Mouse (Mus musculus) ES-Bruce4 (cell line): Measurements from ENCODE around the gene Zc3h12d. TPM values are rescaled to one million over a fixed set of nuclear protein-coding genes. Genes with fewer than 3 reads are reported as not detected.

ENCODE experiments used
- H3K27ac ChIP-seq: 2 replicates; pipeline ENCODE4 v1.5.1; 2012; ENCODE audit warnings: low read length, inconsistent platforms; ENCODE audit not compliant: insufficient read depth
- H3K27me3 ChIP-seq: 2 replicates; pipeline ENCODE4 v1.6.1; 2012; ENCODE audit warnings: mild to moderate bottlenecking, low read length, inconsistent platforms; ENCODE audit not compliant: control insufficient read depth, poor library complexity, insufficient read depth, severe bottlenecking
- H3K36me3 ChIP-seq: 2 replicates; pipeline ENCODE4 v1.6.1; 2012; ENCODE audit warnings: inconsistent platforms, mild to moderate bottlenecking, low read length, moderate library complexity; ENCODE audit not compliant: control insufficient read depth, poor library complexity, insufficient read depth, severe bottlenecking
- H3K4me1 ChIP-seq: one replicate; pipeline ENCODE4 v1.8.1; 2011; ENCODE audit warnings: low read length; ENCODE audit not compliant: control insufficient read depth, insufficient read depth
- H3K4me3 ChIP-seq: 2 replicates; pipeline ENCODE4 v1.5.1; 2011; ENCODE audit warnings: low read depth, mild to moderate bottlenecking, low read length
- H3K9ac ChIP-seq: 2 replicates; pipeline ENCODE4 v1.6.1; 2012; ENCODE audit warnings: low read depth, mild to moderate bottlenecking, inconsistent platforms; ENCODE audit not compliant: poor library complexity, severe bottlenecking
- H3K9me3 ChIP-seq: replicated peaks from 2 replicates; pipeline ENCODE4 v1.6.1; 2012; ENCODE audit warnings: mild to moderate bottlenecking, low read length, inconsistent platforms; ENCODE audit not compliant: control insufficient read depth, poor library complexity, insufficient read depth, severe bottlenecking
- CTCF ChIP-seq: IDR thresholded peaks from one replicate; pipeline ENCODE4 v1.8.1; 2011; ENCODE audit warnings: low read depth, low read length
- EP300 ChIP-seq: IDR thresholded peaks from 2 replicates; pipeline ENCODE4 v1.6.1; 2011; ENCODE audit warnings: low read depth, low read length; ENCODE audit not compliant: insufficient read depth
- POLR2A ChIP-seq: IDR thresholded peaks from one replicate; pipeline ENCODE4 v1.8.1; 2011; ENCODE audit warnings: low read length; ENCODE audit not compliant: insufficient read depth
- polyA plus RNA-seq: library from polyadenylated mRNA; stranded (reverse); fragments of >200 nt; gene quantifications from 2 replicates; pipeline ENCODE4 v1.2.4, GENCODE M21; 2011; ENCODE audit warnings: low read depth; ENCODE audit not compliant: missing spikeins, insufficient read depth, insufficient read length

The Zc3h12d gene
- not detected in 2 replicates for polyA plus RNA-seq

GRCm38 (mm10) chr10:7832171-7832676, at the start of gene Zc3h12d:
Zc3h12d (plus strand) TSS chr10:7832470.
- no peaks in the 10 kb centered on the region for H3K9me3 ChIP-seq
- no peaks in the 10 kb centered on the region; the same call in 1 of the 2 replicates for H3K27me3 ChIP-seq
- TF ChIP-seq POLR2A = no peak
- TF ChIP-seq EP300 = no peak
- no peak for TF ChIP-seq CTCF
- no peak within 1 kb of the TSS for H3K27ac ChIP-seq
- H3K4me1 ChIP-seq = no peaks in the 10 kb centered on the region
- peak within 1 kb of the TSS; percentile 2; the same call in 1 of the 2 replicates for H3K9ac ChIP-seq
- H3K4me3 ChIP-seq = peak within 1 kb of the TSS; percentile 37
- no peaks in the 10 kb centered on the region for H3K36me3 ChIP-seq

DNA sequence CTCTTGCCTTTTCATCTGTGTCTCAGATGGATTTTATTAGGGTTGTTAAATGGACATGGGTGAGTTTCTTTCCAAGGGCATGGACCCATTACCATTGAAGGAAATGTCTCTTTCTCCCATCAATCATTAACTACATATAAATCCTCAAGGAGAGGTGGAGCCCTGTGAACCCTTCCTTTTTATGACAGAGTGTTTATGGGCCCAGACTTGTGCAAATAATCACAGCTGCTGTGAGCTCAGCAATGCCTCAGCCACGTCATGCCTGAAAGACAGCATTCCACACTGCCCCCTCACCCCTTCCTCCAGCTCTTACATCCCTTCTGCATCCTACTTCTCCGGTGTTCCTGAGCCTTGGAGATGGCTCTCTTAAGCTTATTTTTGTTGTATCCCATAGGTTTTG, 45.0 kb upstream of the Zc3h12d start:
- no peak overlapping the region for H3K9ac ChIP-seq
- TF ChIP-seq CTCF = no peak
- no peak for TF ChIP-seq EP300
- no peak for TF ChIP-seq POLR2A
- H3K4me1 ChIP-seq = no peaks in the 10 kb centered on the region
- H3K9me3 ChIP-seq = no peaks in the 10 kb centered on the region
- no peak overlapping the region for H3K4me3 ChIP-seq
- H3K27me3 ChIP-seq = no peaks in the 10 kb centered on the region
- no peak overlapping the region for H3K27ac ChIP-seq
- peaks cover 14% of the 10 kb centered on the region for H3K36me3 ChIP-seq

DNA sequence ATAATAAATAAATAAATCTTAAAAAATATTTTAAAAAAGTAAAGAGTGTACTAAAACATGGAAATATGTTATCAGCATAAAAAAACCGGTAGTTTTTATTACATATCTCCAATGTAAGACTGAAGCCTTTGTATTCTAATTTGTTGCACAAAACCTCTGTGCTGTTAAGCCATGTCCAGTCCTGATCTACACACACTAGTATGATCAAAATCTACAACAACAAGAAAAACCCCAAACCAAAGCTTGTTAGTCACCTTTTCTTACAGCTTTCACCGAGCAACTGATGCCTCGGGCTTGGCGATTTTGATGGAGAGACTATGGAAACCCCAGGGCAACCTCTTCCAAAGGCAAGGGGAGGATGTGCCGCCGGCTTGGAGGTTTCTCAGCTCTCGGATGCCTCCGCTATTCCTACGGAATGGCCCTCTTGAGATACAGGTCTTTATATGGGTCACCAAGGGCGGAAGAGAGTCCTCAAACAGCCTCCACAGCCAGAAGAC, 40.0 kb upstream of the Zc3h12d start:
- Histone ChIP-seq H3K36me3 (peaks cover 18% of the 10 kb centered on the region), H3K4me1 (no peaks in the 10 kb centered on the region), H3K9me3 (no peaks in the 10 kb centered on the region), H3K4me3 (peak overlapping the region; percentile 96), H3K27ac (no peak overlapping the region), H3K27me3 (no peaks in the 10 kb centered on the region), H3K9ac (peak overlapping the region; percentile 81)
- TF ChIP-seq EP300 = no peak
- no peak for TF ChIP-seq CTCF
- no peak for TF ChIP-seq POLR2A

- no peaks in the 10 kb centered on the region for H3K4me1 ChIP-seq
- H3K27ac ChIP-seq = no peak within 1 kb of the TSS
- peaks cover 20% of the 10 kb centered on the region for H3K36me3 ChIP-seq
- no peaks in the 10 kb centered on the region for H3K27me3 ChIP-seq
- TF ChIP-seq CTCF (no peak), POLR2A (peak; percentile 70), EP300 (0 out of 2 replicates have a peak, but pooled peaks have one; percentile 46)
- peak within 1 kb of the TSS; percentile 96 for H3K4me3 ChIP-seq
- no peaks in the 10 kb centered on the region for H3K9me3 ChIP-seq
- H3K9ac ChIP-seq = peak within 1 kb of the TSS; percentile 81
Observed at GRCm38 (mm10) chr10:7792751-7793385, 39.4 kb upstream of the Zc3h12d start, which contains the start of the genes Ginm1 and Ppil4. Ginm1 (minus strand) TSS chr10:7792824. Ppil4 (plus strand) TSS chr10:7792891.

DNA sequence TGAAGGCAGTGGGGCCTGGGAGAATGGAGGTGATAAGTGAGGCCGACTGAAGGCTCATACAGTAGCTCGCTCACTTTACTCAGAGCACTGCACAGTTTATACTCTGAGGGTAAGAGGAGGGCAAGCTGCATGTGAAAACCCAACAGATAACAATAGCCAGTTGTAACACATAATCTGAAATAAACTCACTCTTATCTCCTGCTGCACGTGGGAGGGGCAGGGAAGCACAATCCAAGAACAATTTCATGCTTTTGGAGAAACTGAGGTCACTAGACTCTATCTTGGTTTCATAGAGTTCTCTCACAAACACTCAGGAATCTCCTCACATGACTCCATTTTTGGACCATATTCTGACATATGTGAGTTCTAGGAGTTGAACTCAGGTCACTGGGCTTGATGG, 31.0 kb upstream of the Zc3h12d start:
- TF ChIP-seq POLR2A (no peak), EP300 (no peak), CTCF (no peak)
- no peaks in the 10 kb centered on the region for H3K4me1 ChIP-seq
- no peak overlapping the region for H3K27ac ChIP-seq
- H3K9ac ChIP-seq = no peak overlapping the region
- no peaks in the 10 kb centered on the region for H3K9me3 ChIP-seq
- H3K4me3 ChIP-seq = no peak overlapping the region
- no peaks in the 10 kb centered on the region for H3K27me3 ChIP-seq
- H3K36me3 ChIP-seq = peaks cover 47% of the 10 kb centered on the region
